Mouse (Mus musculus) midbrain, embryonic 14.5 days (tissue): ENCODE measurements at regions not wholly inside any gene's neighbourhood (a gene's known extent, or its start where the extent isn't known, plus 50 kb on each side); places are given as distances from the start of the nearest gene placed in this dataset.

Experiments
- ATAC-seq: fragments of 200-750 bp; cut with Nextera tagmentation; 2 replicates; pipeline ENCODE4 v1.8.0; 2017; ENCODE audit warnings: moderate number of reproducible peaks, moderate library complexity; ENCODE audit not compliant: low FRiP score, low TSS enrichment
- DNase-seq: peaks from one replicate; pipeline ENCODE4 v3.0.0-alpha.2; 2015
- H3K27ac ChIP-seq: fragments of 300-500 bp; sonication (generic); replicated peaks from 2 replicates; pipeline ENCODE4 v1.5.1; 2014; ENCODE audit warnings: mild to moderate bottlenecking, low read depth, low read length, moderate library complexity
- H3K27me3 ChIP-seq: fragments of 300-500 bp; sonication (generic); 2 replicates; pipeline ENCODE4 v1.6.1; 2014; ENCODE audit warnings: low read length, control low read depth, mixed read lengths; ENCODE audit not compliant: control insufficient read depth, insufficient read depth
- H3K36me3 ChIP-seq: fragments of 300-500 bp; sonication (generic); 2 replicates; pipeline ENCODE4 v1.6.1; 2014; ENCODE audit warnings: low read length, control low read depth; ENCODE audit not compliant: control insufficient read depth, insufficient read depth
- H3K4me1 ChIP-seq: fragments of 300-500 bp; sonication (generic); 2 replicates; pipeline ENCODE4 v1.6.1; 2014; ENCODE audit warnings: mild to moderate bottlenecking, antibody characterized with exemption, low read length, control low read depth; ENCODE audit not compliant: control insufficient read depth, insufficient read depth
- H3K4me2 ChIP-seq: fragments of 300-500 bp; sonication (generic); 2 replicates; pipeline ENCODE4 v1.6.1; 2014; ENCODE audit warnings: mild to moderate bottlenecking, low read length, moderate library complexity
- H3K4me3 ChIP-seq: fragments of 300-500 bp; sonication (generic); replicated peaks from 2 replicates; pipeline ENCODE4 v1.5.1; 2014; ENCODE audit warnings: low read depth, low read length
- H3K9ac ChIP-seq: fragments of 300-500 bp; sonication (generic); replicated peaks from 2 replicates; pipeline ENCODE4 v1.6.1; 2014; ENCODE audit warnings: mild to moderate bottlenecking, low read length, moderate library complexity
- H3K9me3 ChIP-seq: fragments of 300-500 bp; sonication (generic); 2 replicates; pipeline ENCODE4 v1.6.1; 2016; ENCODE audit warnings: low read length, control low read depth, mixed read lengths; ENCODE audit not compliant: control insufficient read depth
- WGBS: fragments of 180-500 bp; shearing (Covaris S2); extraction: QIAGEN DNeasy Blood & Tissue Kit; methylation state at CpG from one replicate; pipeline ENCODE4 v1.1.7; 2014; 5-methylcytosine and 5-hydroxymethylcytosine counted together

GRCm38 (mm10) chr12:15388574-15388973 is 428.1 kb downstream of the Trib2 start:
- DNase-seq (no peak), ATAC-seq (no peak)
- Histone ChIP-seq H3K4me3 (no peak overlapping the region), H3K4me2 (no peak overlapping the region), H3K9me3 (no peaks in the 10 kb centered on the region), H3K9ac (no peak overlapping the region), H3K27ac (no peak overlapping the region), H3K27me3 (no peaks in the 10 kb centered on the region), H3K4me1 (no peaks in the 10 kb centered on the region), H3K36me3 (no peaks in the 10 kb centered on the region)
- 78% methylated on average over 1 of the region's 1 CpGs for WGBS

DNA sequence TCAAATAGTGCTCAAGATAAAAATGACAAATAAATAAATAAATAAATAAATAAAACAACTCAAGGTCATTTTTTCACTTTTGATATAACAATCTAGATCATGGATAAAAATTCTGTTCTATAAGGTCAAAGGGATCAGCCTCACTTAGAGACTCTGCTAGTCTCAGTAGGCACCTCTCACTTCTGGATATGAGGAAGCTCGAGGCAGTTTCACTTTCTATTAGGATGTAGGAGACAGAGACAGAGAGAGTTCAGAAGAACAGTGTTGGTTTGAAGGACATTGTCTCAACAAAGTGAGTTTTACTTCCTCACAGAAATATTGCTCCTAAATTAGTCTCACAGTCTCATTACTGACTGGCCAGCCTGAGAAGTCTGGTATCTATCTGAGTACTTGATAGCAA is 458.9 kb downstream of the Trib2 start:
- no peaks in the 10 kb centered on the region for H3K27me3 ChIP-seq
- no peaks in the 10 kb centered on the region for H3K36me3 ChIP-seq
- no peak overlapping the region for H3K4me2 ChIP-seq
- H3K9me3 ChIP-seq: no peaks in the 10 kb centered on the region
- no peaks in the 10 kb centered on the region for H3K4me1 ChIP-seq
- DNase-seq (no peak), ATAC-seq (no peak)
- H3K27ac ChIP-seq: no peak overlapping the region
- 83% methylated on average over 1 of the region's 1 CpGs for WGBS
- H3K9ac ChIP-seq: no peak overlapping the region
- H3K4me3 ChIP-seq: no peak overlapping the region

GRCm38 (mm10) chr12:15320697-15321449 is 495.8 kb downstream of the Trib2 start:
- no peaks in the 10 kb centered on the region for H3K9me3 ChIP-seq
- H3K4me3 ChIP-seq: no peak overlapping the region
- no peaks in the 10 kb centered on the region for H3K4me1 ChIP-seq
- H3K27me3 ChIP-seq: no peaks in the 10 kb centered on the region
- no peak for ATAC-seq
- WGBS: 75% methylated on average over 5 of the region's 5 CpGs
- H3K4me2 ChIP-seq: no peak overlapping the region
- DNase-seq: peak; percentile 7
- H3K9ac ChIP-seq: no peak overlapping the region
- H3K36me3 ChIP-seq: no peaks in the 10 kb centered on the region
- no peak overlapping the region for H3K27ac ChIP-seq

DNA sequence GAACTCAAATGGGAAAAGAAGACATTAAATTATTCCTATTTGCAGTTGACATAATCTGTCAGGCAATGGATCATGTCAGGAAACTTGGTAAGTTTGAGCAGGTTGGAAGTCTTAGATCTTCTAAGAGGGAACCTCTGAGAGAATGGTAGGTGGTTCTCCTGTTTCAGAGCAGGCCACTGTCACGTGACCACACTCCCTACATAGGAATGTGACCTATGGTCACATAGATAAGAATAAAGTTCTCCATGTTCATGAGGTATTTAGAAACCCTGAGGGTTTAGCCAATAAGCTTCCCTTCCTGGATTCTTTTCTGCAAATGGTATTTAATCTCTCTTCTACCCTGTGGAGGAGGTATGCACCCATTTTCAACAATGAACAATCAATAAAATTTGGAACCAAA is 497.1 kb downstream of the Trib2 start:
- H3K4me1 ChIP-seq: no peaks in the 10 kb centered on the region
- H3K4me2 ChIP-seq: no peak overlapping the region
- no peak overlapping the region for H3K27ac ChIP-seq
- no peaks in the 10 kb centered on the region for H3K36me3 ChIP-seq
- ATAC-seq: no peak
- H3K4me3 ChIP-seq: no peak overlapping the region
- no peaks in the 10 kb centered on the region for H3K27me3 ChIP-seq
- H3K9ac ChIP-seq: no peak overlapping the region
- no peaks in the 10 kb centered on the region for H3K9me3 ChIP-seq
- DNase-seq: no peak
- WGBS: 80% methylated on average over 1 of the region's 1 CpGs

GRCm38 (mm10) chr12:15294898-15295297 is 521.8 kb downstream of the Trib2 start:
- no peak overlapping the region for H3K9ac ChIP-seq
- no peak overlapping the region for H3K4me2 ChIP-seq
- ATAC-seq: no peak
- H3K27me3 ChIP-seq: no peaks in the 10 kb centered on the region
- no peak overlapping the region for H3K27ac ChIP-seq
- H3K9me3 ChIP-seq: no peaks in the 10 kb centered on the region
- 96% methylated on average over 2 of the region's 2 CpGs for WGBS
- no peaks in the 10 kb centered on the region for H3K4me1 ChIP-seq
- no peaks in the 10 kb centered on the region for H3K36me3 ChIP-seq
- DNase-seq: no peak
- H3K4me3 ChIP-seq: no peak overlapping the region

DNA sequence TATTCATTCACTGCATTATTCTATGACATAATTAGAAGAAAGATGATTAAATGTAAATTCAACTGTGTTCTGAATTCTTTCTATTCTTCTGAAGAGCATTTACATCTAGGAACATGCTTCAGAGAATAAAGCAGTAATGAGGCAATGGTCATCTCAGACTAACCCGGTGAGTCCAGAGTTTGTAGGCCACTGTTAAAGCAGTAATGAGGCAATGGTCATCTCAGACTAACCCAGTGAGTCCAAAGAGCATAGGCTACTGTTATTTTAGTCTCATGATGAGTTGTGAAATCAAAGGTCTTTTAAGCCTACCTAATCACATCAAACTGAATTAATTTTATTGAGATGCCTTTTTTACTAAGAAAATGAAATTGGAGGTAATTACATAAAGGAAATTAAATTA is 554.6 kb downstream of the Trib2 start:
- no peak overlapping the region for H3K4me2 ChIP-seq
- H3K27ac ChIP-seq: no peak overlapping the region
- ATAC-seq (no peak), DNase-seq (no peak)
- H3K4me1 ChIP-seq: no peaks in the 10 kb centered on the region
- H3K9ac ChIP-seq: no peak overlapping the region
- H3K4me3 ChIP-seq: no peak overlapping the region
- no peaks in the 10 kb centered on the region for H3K27me3 ChIP-seq
- no peaks in the 10 kb centered on the region for H3K36me3 ChIP-seq
- no peaks in the 10 kb centered on the region for H3K9me3 ChIP-seq
- WGBS: 95% methylated on average over 1 of the region's 1 CpGs

DNA sequence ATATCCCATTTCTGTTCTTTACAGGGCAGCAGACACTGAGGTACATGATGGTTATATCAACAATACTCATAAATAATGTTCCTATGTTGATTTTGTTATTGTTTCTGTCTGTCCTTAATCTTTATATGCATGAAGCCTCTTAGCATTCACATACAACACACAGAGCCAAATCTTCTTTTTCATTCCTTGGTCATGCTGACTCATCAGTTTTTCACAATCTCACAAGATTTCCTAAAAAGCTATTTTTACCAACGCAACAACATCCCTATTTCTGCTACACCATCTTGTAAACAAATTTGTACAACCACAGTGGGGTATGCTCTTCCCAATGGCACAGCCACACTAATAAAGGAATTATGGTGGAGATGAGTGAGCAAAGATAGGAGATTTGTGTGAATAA is 555.1 kb downstream of the Trib2 start:
- no peak for ATAC-seq
- DNase-seq: no peak

GRCm38 (mm10) chr12:15260907-15261415 is 555.8 kb downstream of the Trib2 start:
- H3K27ac ChIP-seq: no peak overlapping the region
- 22% methylated on average over 2 of the region's 2 CpGs for WGBS
- H3K4me1 ChIP-seq: no peaks in the 10 kb centered on the region
- DNase-seq (no peak), ATAC-seq (no peak)
- no peaks in the 10 kb centered on the region for H3K36me3 ChIP-seq
- no peak overlapping the region for H3K9ac ChIP-seq
- H3K27me3 ChIP-seq: no peaks in the 10 kb centered on the region
- H3K9me3 ChIP-seq: no peaks in the 10 kb centered on the region
- no peak overlapping the region for H3K4me3 ChIP-seq
- H3K4me2 ChIP-seq: no peak overlapping the region

More for the DNA sequence above, 555.1 kb downstream of the Trib2 start:
- Histone ChIP-seq H3K4me2 (no peak overlapping the region), H3K27me3 (no peaks in the 10 kb centered on the region), H3K4me1 (no peaks in the 10 kb centered on the region), H3K36me3 (no peaks in the 10 kb centered on the region), H3K4me3 (no peak overlapping the region), H3K9ac (no peak overlapping the region), H3K27ac (no peak overlapping the region), H3K9me3 (no peaks in the 10 kb centered on the region)
- WGBS: 76% methylated on average over 1 of the region's 1 CpGs

GRCm38 (mm10) chr12:15244966-15245365 is 571.8 kb downstream of the Trib2 start:
- H3K9me3 ChIP-seq: no peaks in the 10 kb centered on the region
- DNase-seq: no peak
- no peaks in the 10 kb centered on the region for H3K36me3 ChIP-seq
- WGBS: 75% methylated on average over 4 of the region's 4 CpGs
- no peak for ATAC-seq
- no peak overlapping the region for H3K4me3 ChIP-seq
- H3K27ac ChIP-seq: no peak overlapping the region
- H3K4me1 ChIP-seq: no peaks in the 10 kb centered on the region
- no peak overlapping the region for H3K4me2 ChIP-seq
- H3K9ac ChIP-seq: no peak overlapping the region
- H3K27me3 ChIP-seq: no peaks in the 10 kb centered on the region
